Mouse (Mus musculus): Measurements from ENCODE around the gene Sirt7. TPM values are rescaled to one million over a fixed set of nuclear protein-coding genes. Genes with fewer than 3 reads are reported as not detected.
A peak's percentile ranks its signal among the peaks of the same experiment; 100 is the strongest.

The Sirt7 gene
- polyA plus RNA-seq, 1 experiment: 78.5 TPM

DNA sequence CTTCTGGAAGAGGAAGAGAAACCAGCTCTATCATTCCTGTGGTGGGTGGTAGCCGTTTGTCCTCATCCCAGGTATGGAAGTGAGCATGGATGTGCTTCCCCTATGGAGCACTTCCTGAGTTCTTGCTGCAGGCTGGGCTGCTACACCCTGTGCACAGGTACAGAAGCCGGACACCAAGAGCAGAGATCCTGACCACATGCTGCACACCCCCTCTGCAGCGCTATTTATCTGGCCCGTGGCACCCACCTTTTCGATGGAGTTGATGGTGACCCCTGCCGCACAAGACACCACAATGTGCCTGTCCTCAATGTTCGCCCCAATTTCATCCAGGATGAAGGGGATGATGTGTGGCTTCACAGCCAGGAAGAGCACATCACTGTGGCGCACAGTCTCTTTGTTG lies 16.8 kb upstream of the Sirt7 start:
- no peak for TF ChIP-seq POLR2A (IDR thresholded peaks at IDR 0.05; ENCODE audit: borderline replicate concordance, low read depth, low read length)
- no peak for TF ChIP-seq CTCF (IDR thresholded peaks at IDR 0.05; ENCODE audit: low read depth, low read length)

DNA sequence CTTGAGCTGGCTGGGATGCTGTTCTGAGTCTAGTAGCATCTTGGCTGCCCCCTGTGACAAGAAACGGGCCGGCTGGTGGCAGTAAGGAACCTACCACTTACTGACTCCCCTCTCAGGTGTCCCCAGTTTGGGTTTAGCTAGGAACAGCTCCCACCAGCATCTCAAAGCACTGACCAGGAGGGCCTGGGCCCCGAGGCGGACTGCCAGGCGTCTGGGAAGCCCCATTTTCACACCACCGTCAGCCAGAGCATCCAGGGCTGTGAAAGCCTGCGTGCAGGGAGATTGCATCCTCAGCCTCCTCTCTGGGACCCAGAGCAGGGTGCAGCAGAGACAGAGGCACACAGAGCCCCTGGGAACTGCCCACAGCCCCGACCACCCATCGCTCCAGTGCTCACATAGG lies 16.2 kb upstream of the Sirt7 start:
- TF ChIP-seq CTCF (IDR thresholded peaks at IDR 0.05; ENCODE audit: low read depth, low read length): no peak
- no peak for TF ChIP-seq POLR2A (IDR thresholded peaks at IDR 0.05; ENCODE audit: borderline replicate concordance, low read depth, low read length)
- H3K4me1 ChIP-seq (ENCODE audit: control insufficient read depth, insufficient read depth, low read length): peaks cover 22% of the 10 kb centered on the region
- H3K27ac ChIP-seq (ENCODE audit: insufficient read depth, low read depth, low read length): no peak overlapping the region
- H3K4me3 ChIP-seq (ENCODE audit: insufficient read depth, low read length): no peak overlapping the region

More for the DNA sequence above, 16.8 kb upstream of the Sirt7 start:
- Histone ChIP-seq H3K27ac (ENCODE audit: insufficient read depth, low read depth, low read length) (no peak overlapping the region), H3K4me3 (ENCODE audit: insufficient read depth, low read length) (no peak overlapping the region), H3K4me1 (ENCODE audit: control insufficient read depth, insufficient read depth, low read length) (peaks cover 22% of the 10 kb centered on the region)

DNA sequence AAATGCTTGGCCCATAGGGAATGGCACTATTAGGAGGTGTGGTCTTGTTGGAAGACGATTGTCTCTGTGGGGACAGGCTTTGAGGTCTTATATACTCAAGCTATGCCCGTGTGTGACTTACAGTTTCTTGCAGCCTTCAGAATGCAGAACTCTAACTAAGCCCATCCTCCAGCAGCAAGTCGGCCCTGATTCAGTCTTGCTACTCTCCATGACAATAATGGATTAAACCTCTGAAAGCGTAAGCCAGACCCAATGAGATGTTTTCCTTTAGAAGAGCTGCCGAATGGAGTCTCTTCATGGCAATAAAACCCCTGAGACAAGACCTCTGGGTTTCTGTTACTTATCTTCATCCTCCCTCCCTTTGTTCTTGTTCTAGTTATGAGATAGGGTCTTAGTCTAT lies 9.8 kb upstream of the Sirt7 start:
- H3K4me1 ChIP-seq (ENCODE audit: control insufficient read depth, insufficient read depth, low read length): peaks cover 32% of the 10 kb centered on the region
- H3K27ac ChIP-seq (ENCODE audit: insufficient read depth, low read depth, low read length): no peak overlapping the region
- no peak for TF ChIP-seq CTCF (IDR thresholded peaks at IDR 0.05; ENCODE audit: low read depth, low read length)
- TF ChIP-seq POLR2A (IDR thresholded peaks at IDR 0.05; ENCODE audit: borderline replicate concordance, low read depth, low read length): no peak
- H3K4me3 ChIP-seq (ENCODE audit: insufficient read depth, low read length): no peak overlapping the region

DNA sequence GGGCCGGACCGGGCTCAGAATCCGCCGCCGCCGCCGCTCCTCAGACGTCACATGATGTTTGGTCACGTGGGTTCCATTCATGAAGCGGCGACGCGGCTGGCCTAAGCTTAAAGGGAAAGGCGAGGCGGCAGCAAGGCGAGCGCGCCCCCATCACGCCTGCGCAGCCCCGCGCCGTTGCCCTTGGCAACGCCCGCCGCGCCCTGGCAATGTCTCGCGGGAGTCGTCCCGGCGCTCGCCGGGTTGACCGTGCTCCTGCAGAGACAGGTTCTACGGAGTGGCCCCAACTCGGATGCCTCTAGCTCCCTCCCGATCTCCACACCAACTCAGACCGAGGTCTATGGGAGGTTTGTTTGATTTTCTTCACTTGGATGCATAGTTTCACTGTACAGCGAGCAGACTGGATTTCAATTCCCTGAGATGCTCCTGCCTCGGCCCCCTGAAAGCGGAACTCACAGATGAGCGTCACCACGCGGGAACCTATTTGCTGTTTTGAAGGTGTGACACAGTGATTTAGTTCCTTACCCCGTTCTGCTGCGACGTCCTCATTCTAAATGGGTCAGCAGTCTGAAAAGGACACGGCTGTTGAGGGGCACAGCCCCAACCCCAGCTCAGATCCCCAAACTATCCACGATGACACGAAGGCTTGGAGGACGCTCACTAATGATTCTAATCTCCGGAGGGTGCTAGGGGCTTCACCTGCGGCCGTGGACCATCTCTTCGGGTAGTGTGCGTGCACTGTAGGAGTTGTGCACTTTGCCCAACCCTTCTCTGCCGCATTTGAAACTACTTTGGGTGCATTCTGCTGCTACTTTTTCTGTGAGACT lies 8.7 kb upstream of the Sirt7 start, which contains the start of gene Mafg:
Gene Mafg, minus strand, starts transcription at position 81 of the 824 bp plus-strand sequence.
- Histone ChIP-seq H3K4me1 (ENCODE audit: control insufficient read depth, insufficient read depth, low read length) (peaks cover 34% of the 10 kb centered on the region), H3K4me3 (ENCODE audit: insufficient read depth, low read length) (peak within 1 kb of the TSS; percentile 62), H3K27ac (ENCODE audit: insufficient read depth, low read depth, low read length) (peak within 1 kb of the TSS; percentile 95)
- TF ChIP-seq POLR2A (IDR thresholded peaks at IDR 0.05; ENCODE audit: borderline replicate concordance, low read depth, low read length): no peak
- TF ChIP-seq CTCF (IDR thresholded peaks at IDR 0.05; ENCODE audit: low read depth, low read length): no peak

DNA sequence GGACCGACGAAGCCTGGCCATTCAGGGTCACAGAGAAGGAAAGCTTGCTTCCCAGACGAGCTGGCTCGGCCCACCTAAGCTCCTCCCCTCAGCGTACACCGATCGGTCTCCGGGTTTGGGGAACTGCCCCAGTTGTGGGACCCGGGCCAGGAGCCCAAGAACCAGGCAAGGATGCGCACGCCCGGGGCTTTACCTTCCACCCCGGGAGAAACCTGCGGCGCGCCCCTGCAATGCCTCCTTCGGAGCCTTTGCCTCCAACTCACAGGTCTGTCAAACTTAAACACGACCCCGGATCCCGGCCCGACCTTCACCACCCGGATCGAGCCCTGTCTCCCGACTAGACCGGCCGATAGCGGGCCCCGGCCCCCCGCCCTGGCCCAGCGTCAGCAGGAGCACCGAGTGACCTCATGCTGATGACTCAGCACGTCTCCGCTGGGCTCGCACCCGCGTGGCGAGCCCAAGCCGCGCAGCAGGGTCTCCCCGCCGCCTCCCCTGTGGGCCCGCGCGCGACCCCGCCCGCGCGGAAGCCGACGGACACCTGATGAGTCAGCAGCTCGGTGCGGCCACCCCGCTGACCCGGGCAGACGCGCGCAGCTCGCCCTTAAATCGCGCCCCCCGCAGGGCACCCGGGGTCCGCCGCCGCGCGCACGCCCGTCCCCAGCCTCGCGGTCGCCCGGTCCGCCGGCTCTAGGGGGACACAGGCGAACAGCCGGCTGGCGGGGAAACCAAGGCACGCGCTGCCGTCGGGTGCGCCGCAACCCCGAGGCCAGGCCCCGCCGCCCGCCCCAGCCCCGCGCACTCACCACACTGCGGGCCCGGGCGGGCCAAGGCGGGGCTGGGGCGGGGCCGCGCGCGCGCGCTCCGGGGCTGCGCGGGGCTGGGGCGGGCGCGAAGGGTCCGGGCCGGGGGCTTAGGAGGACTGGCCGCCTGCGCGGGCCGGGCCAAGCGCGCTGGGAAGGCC lies 7.8 kb upstream of the Sirt7 start:
- Histone ChIP-seq H3K4me3 (ENCODE audit: insufficient read depth, low read length) (peak overlapping the region; percentile 62), H3K4me1 (ENCODE audit: control insufficient read depth, insufficient read depth, low read length) (peaks cover 38% of the 10 kb centered on the region), H3K27ac (ENCODE audit: insufficient read depth, low read depth, low read length) (peak overlapping the region; percentile 95)
- no peak for TF ChIP-seq CTCF (IDR thresholded peaks at IDR 0.05; ENCODE audit: low read depth, low read length)
- no peak for TF ChIP-seq POLR2A (IDR thresholded peaks at IDR 0.05; ENCODE audit: borderline replicate concordance, low read depth, low read length)

DNA sequence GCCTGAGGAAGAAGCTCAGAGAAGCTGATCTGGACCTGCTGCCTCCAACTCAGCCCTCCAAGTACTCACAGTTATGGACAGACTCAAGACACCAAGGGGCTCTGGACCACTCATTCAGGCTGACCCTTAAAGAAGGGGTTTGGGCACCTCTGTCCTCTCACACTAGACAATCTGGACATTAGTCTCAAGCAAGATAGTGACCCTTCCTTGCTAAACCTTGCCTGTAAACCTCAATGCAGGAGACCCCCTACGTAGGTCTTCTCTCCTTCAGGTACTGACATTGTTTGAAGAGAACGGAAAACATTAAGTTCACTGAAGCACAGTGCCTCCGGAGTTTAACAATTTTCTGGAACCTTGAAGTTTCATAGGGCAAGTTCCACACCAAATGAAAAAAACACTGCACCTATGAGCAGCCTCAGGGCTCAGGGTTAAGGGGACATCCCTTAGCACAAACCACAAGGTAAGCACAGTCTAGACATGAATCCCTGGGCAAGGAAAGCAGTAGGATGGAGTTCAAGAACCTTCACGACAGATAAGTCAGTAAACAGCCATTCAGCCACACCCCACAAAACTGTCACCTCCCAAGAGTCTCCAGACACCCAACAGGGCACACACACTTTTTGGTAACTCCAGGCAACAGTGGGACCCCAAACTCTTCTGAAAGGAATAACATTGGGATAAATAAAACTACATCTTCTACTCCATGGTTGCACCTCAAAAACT lies 6.8 kb upstream of the Sirt7 start:
- Histone ChIP-seq H3K27ac (ENCODE audit: insufficient read depth, low read depth, low read length) (peak overlapping the region; percentile 95), H3K4me1 (ENCODE audit: control insufficient read depth, insufficient read depth, low read length) (peaks cover 45% of the 10 kb centered on the region), H3K4me3 (ENCODE audit: insufficient read depth, low read length) (peak overlapping the region; percentile 62)
- TF ChIP-seq POLR2A (IDR thresholded peaks at IDR 0.05; ENCODE audit: borderline replicate concordance, low read depth, low read length) (no peak), CTCF (IDR thresholded peaks at IDR 0.05; ENCODE audit: low read depth, low read length) (no peak)

DNA sequence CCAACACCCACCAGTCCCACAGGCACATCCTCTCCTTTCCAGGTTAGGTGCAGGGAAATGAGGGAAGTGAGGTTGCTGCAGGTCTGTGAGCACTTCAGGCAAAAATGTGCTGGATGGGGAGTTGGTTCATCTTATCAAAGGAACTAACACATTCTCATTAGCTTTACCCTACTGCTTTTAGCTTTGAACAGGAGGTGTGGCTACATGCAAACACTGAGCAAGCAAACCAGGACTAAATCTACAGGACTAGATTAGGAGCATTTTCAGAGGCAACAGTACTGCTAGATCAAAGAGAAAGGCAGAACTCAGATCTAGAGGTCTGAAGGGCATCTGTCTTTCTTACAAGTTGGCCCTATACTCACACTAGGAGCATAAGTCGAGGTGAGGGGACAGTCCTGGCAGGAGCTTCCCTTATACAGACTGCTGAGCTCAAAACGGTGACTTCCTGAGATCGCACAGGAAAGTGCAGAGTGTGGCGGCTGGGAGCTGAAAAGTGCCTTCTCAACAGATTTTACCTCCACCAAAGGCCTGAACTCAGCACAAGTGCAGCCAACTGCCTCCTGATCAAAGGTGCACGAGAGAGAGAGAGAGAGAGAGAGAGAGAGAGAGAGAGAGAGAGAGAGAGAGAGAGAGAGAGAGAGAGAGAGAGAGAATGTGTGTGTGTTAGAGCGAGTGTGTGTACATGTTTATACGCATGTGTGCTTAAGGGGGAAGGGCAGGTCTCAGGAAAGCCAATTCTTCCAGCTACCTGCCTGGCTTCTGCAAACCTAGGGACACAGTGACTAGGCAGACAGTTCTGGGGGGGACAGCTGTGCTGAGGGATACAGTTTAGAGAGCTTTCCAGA lies 6.1 kb upstream of the Sirt7 start:
- Histone ChIP-seq H3K4me1 (ENCODE audit: control insufficient read depth, insufficient read depth, low read length) (peaks cover 46% of the 10 kb centered on the region), H3K4me3 (ENCODE audit: insufficient read depth, low read length) (peak overlapping the region; percentile 62), H3K27ac (ENCODE audit: insufficient read depth, low read depth, low read length) (peak overlapping the region; percentile 95)
- TF ChIP-seq POLR2A (IDR thresholded peaks at IDR 0.05; ENCODE audit: borderline replicate concordance, low read depth, low read length): no peak
- no peak for TF ChIP-seq CTCF (IDR thresholded peaks at IDR 0.05; ENCODE audit: low read depth, low read length)

DNA sequence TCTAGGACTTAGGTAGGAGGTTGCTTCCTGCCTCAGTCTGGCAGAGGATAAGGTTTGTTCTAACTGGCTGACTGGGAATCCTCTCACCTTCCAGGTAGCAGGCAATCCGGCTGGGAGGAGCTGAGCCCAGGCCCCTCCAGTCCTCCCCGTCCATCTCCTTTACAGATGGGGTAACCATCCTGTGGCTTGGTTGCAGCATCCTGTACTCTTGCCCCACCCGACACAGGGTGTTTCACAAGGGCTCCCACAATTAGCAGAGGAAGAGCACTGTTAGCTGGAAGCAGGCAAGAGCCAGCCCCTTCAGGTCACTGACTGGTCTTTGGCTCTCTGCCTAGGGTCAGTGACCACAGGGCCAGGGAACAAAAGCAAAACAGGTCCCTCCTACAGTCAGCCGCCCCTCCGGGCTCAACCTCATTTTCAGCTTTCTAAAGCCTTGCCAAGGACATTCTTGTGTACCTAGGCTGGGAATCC lies 5.4 kb upstream of the Sirt7 start:
- Histone ChIP-seq H3K27ac (ENCODE audit: insufficient read depth, low read depth, low read length) (peak overlapping the region; percentile 95), H3K4me3 (ENCODE audit: insufficient read depth, low read length) (peak overlapping the region; percentile 62), H3K4me1 (ENCODE audit: control insufficient read depth, insufficient read depth, low read length) (peaks cover 49% of the 10 kb centered on the region)
- TF ChIP-seq CTCF (IDR thresholded peaks at IDR 0.05; ENCODE audit: low read depth, low read length) (no peak), POLR2A (IDR thresholded peaks at IDR 0.05; ENCODE audit: borderline replicate concordance, low read depth, low read length) (no peak)
